9 mouse cellular contexts compared by ENCODE assay signal in the genomic region with DNA sequence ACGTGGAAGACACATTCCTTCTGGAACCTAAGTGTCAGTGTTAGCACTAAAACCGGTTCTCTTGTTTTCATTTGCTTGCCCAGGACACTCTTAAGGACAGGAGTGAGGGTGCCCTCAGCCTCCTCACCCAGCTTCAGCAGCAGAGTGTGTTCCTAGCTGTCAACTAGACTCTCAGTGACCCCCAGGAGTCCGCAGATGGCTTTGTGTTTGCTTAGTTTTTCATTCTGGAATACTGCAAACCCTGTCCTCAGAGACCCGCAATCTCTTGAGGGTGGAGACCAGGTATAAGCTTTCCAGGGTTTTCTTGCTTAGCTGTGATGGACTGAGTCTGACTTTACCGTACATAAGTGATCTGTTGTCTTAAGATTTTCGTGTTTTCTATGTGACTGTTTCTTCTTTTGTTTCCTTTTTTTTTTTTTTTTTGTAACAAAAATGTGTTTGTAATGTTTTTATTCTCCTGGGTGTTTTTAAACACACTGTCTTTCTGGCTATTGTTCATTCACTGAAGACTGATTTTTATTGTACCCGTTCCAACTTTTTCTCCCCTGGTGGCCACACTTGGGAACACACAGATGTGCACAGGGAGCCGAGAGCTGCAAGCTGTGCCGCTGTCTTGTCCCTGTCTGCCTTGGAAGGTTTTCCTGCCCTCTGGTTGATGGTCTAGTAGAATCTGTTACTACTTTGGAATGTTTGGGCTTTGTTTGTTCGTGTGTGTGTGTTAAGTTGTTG. TPM values are rescaled to one million over a fixed set of nuclear protein-coding genes. Genes with fewer than 3 reads are reported as not detected.
DNase-seq lines count a peak whose midpoint lies in the region; ATAC-seq and TF ChIP-seq lines count a peak whose summit lies in the region.
"Had no signal": no experiment of that assay in that cellular context is flagged by ENCODE, and none has a peak within 500 bp of the region (broad histone marks: within the 10 kb centered on the region; RNA-seq: fewer than 3 reads in every experiment).

No protein-coding gene starts in this region.

- DNase-seq in frontal cortex, postnatal 25 days (ENCODE audit: low spot score in 2 of 2), result no peak
- DNase-seq in right cerebral cortex, adult 18-20 months, result peak; percentile 30
- DNase-seq in right cerebral cortex, postnatal 10 days (ENCODE audit: low spot score in 2 of 2), result no peak
- DNase-seq in lung, adult 18-20 months, result peak; percentile 38 to 55
- DNase-seq in stomach, postnatal 0 days (ENCODE audit: low spot score), result peak; percentile 42
- no peak for DNase-seq in yolk sac, embryonic 10.5 days (ENCODE audit: low spot score)

- no peak overlapping the region for H3K4me2 ChIP-seq in embryonic facial prominence, embryonic 15.5 days (replicated peaks)
- H3K4me2 ChIP-seq in stomach, postnatal 0 days (replicated peaks; ENCODE audit: low read depth), result no peak overlapping the region
- H3K4me2 ChIP-seq: neural tube, embryonic 12.5 days had no signal

- peak; percentile 47; the same call in 1 of the 2 replicates for ATAC-seq in frontal cortex, adult (ENCODE audit: low TSS enrichment)
- ATAC-seq in embryonic facial prominence, embryonic 15.5 days (ENCODE audit: insufficient number of reproducible peaks, low FRiP score, low TSS enrichment, low read depth), result no peak
- no peak for ATAC-seq in stomach, postnatal 0 days (ENCODE audit: low FRiP score, low TSS enrichment)

- WGBS in embryonic facial prominence, embryonic 15.5 days, result 40% methylated on average over 10 of the region's 10 CpGs
- 38% methylated on average over 10 of the region's 10 CpGs for WGBS in stomach, postnatal 0 days

- peaks cover 39% of the 10 kb centered on the region for H3K4me1 ChIP-seq in embryonic facial prominence, embryonic 15.5 days
- H3K4me1 ChIP-seq in stomach, postnatal 0 days (replicated peaks; ENCODE audit: control insufficient read depth, insufficient read depth), result no peaks in the 10 kb centered on the region

- no peaks in the 10 kb centered on the region for H3K9me3 ChIP-seq in embryonic facial prominence, embryonic 15.5 days (replicated peaks)
- no peaks in the 10 kb centered on the region for H3K9me3 ChIP-seq in stomach, postnatal 0 days (ENCODE audit: control insufficient read depth, low read length)
- H3K9me3 ChIP-seq: neural tube, embryonic 12.5 days had no signal

- TF ChIP-seq EP300 in stomach, postnatal 0 days (optimal IDR thresholded peaks at IDR 0.05), result no peak

- peak; percentile 77 for TF ChIP-seq CTCF in stomach, postnatal 0 days (IDR thresholded peaks at IDR 0.05; ENCODE audit: low read depth)

- peak overlapping the region; percentile 45 for H3K27ac ChIP-seq in embryonic facial prominence, embryonic 15.5 days (replicated peaks)
- no peak overlapping the region for H3K27ac ChIP-seq in stomach, postnatal 0 days (replicated peaks)
- H3K27ac ChIP-seq: neural tube, embryonic 12.5 days had no signal

- no peak overlapping the region for H3K9ac ChIP-seq in embryonic facial prominence, embryonic 15.5 days
- no peak overlapping the region for H3K9ac ChIP-seq in stomach, postnatal 0 days (ENCODE audit: low read length)
- H3K9ac ChIP-seq: neural tube, embryonic 12.5 days had no signal

- no peaks in the 10 kb centered on the region for H3K27me3 ChIP-seq in embryonic facial prominence, embryonic 15.5 days
- no peaks in the 10 kb centered on the region for H3K27me3 ChIP-seq in stomach, postnatal 0 days (ENCODE audit: control insufficient read depth, insufficient read depth, low read length)
- H3K27me3 ChIP-seq: neural tube, embryonic 12.5 days had no signal

- no peaks in the 10 kb centered on the region for H3K36me3 ChIP-seq in embryonic facial prominence, embryonic 15.5 days
- H3K36me3 ChIP-seq in stomach, postnatal 0 days (ENCODE audit: control insufficient read depth, insufficient read depth, low read length), result no peaks in the 10 kb centered on the region
- H3K36me3 ChIP-seq: neural tube, embryonic 12.5 days had no signal

- H3K4me3 ChIP-seq in embryonic facial prominence, embryonic 15.5 days (replicated peaks), result no peak overlapping the region
- no peak overlapping the region for H3K4me3 ChIP-seq in stomach, postnatal 0 days (ENCODE audit: low read depth, low read length)
- H3K4me3 ChIP-seq: neural tube, embryonic 12.5 days had no signal

RNA-seq across cellular contexts. Expression of a gene that starts 40.6 kb away (rescaled TPM):
- polyA plus RNA-seq in embryonic facial prominence, embryonic 15.5 days (2015; fragmentation: Nextera tagmentation; extraction: Ambion mirVana), result 43.8 and 45.8 TPM in 2 replicates
- 22.2 and 23.5 TPM in 2 replicates for polyA plus RNA-seq in stomach, postnatal 0 days (2015; fragmentation: Nextera tagmentation; extraction: Ambion mirVana)

RNA-seq across cellular contexts. Expression of a gene that starts 44.8 kb away (rescaled TPM):
- polyA plus RNA-seq in embryonic facial prominence, embryonic 15.5 days (2015; fragmentation: Nextera tagmentation; extraction: Ambion mirVana), result 10.3 and 11.1 TPM in 2 replicates
- 3.0 and 3.5 TPM in 2 replicates for polyA plus RNA-seq in stomach, postnatal 0 days (2015; fragmentation: Nextera tagmentation; extraction: Ambion mirVana)

Comparison
In these comparisons a context has a peak if more than half of its experiments do, and no peak if none do; other contexts are left out.
1. DNase-seq: peak in right cerebral cortex, adult 18-20 months (single experiment), lung, adult 18-20 months (2 of 2) and stomach, postnatal 0 days (single experiment); none in frontal cortex, postnatal 25 days (0 of 2), right cerebral cortex, postnatal 10 days (0 of 2) and yolk sac, embryonic 10.5 days (single experiment).